Mouse (Mus musculus) CH12.LX (cell line): ENCODE measurements around the gene Olfr818. TPM values are rescaled to one million over a fixed set of nuclear protein-coding genes. Genes with fewer than 3 reads are reported as not detected.
"Not testable (repeated sequence)": the region's sequence is repeated elsewhere in the genome, so short reads cannot be mapped to it uniquely, and the experiment has no call there.

Source experiments
- DNase-seq: peaks from one replicate; pipeline ENCODE4 v3.0.0-alpha.2; 2013; ENCODE audit errors: extremely low read depth
- H3K27ac ChIP-seq: 2 replicates; pipeline ENCODE4 v1.5.1; 2012; ENCODE audit warnings: low read depth, mild to moderate bottlenecking, control low read depth, moderate library complexity; ENCODE audit not compliant: insufficient read depth
- H3K27me3 ChIP-seq: replicated peaks from 2 replicates; pipeline ENCODE3; 2012; ENCODE audit warnings: inconsistent platforms
- H3K36me3 ChIP-seq, 2 experiments: replicated peaks in 1 of 2; 2 replicates each; pipeline versions ENCODE3 to v1.6.1; 2012; ENCODE audit warnings: inconsistent platforms in 1 of 2, low read length in 1 of 2, mild to moderate bottlenecking in 1 of 2, mixed read lengths in 1 of 2, moderate library complexity in 1 of 2; ENCODE audit not compliant: control insufficient read depth in 1 of 2, insufficient read depth in 1 of 2
- H3K4me1 ChIP-seq, 2 experiments: 2 replicates each; pipeline ENCODE4 v1.6.1; 2012; ENCODE audit warnings: inconsistent platforms in 1 of 2, moderate library complexity in 1 of 2; ENCODE audit not compliant: insufficient read depth in 2 of 2, control insufficient read depth in 1 of 2
- H3K4me2 ChIP-seq: 2 replicates; pipeline ENCODE4 v1.6.1; 2012; ENCODE audit warnings: low read depth, mild to moderate bottlenecking, control low read depth; ENCODE audit not compliant: poor library complexity, insufficient read depth, severe bottlenecking
- H3K4me3 ChIP-seq, 3 experiments: fragments of 150-350 bp in 1 of 3; sonication (generic) in 1 of 3; replicated peaks in 1 of 3; 2 replicates each; pipeline versions ENCODE3 to v1.5.1; 2011 to 2012; ENCODE audit warnings: low read depth in 2 of 3, low read length in 2 of 3, mild to moderate bottlenecking in 2 of 3, moderate library complexity in 2 of 3, control low read depth in 1 of 3, improper control_type of control experiment in 1 of 3, inconsistent platforms in 1 of 3, mixed read lengths in 1 of 3; ENCODE audit not compliant: poor library complexity in 1 of 3
- H3K79me2 ChIP-seq: replicated peaks from 2 replicates; pipeline ENCODE4 v1.6.1; 2012; ENCODE audit warnings: mild to moderate bottlenecking, moderate library complexity; ENCODE audit not compliant: control insufficient read depth, poor library complexity, insufficient read depth, severe bottlenecking; ENCODE audit errors: extremely low read depth
- H3K9ac ChIP-seq: 2 replicates; pipeline ENCODE4 v1.6.1; 2012; ENCODE audit warnings: low read depth, mild to moderate bottlenecking, control low read depth, moderate library complexity; ENCODE audit not compliant: insufficient read depth
- H3K9me3 ChIP-seq: replicated peaks from 2 replicates; pipeline ENCODE3; 2012; ENCODE audit warnings: low read length, inconsistent platforms, mixed read lengths
- IRF4 ChIP-seq: IDR thresholded peaks from 2 replicates; pipeline ENCODE4 v1.6.1; 2014; ENCODE audit warnings: low read depth, mild to moderate bottlenecking, inconsistent platforms, low read length, improper control_type of control experiment
- MAFK ChIP-seq: IDR thresholded peaks from 2 replicates; pipeline ENCODE4 v1.6.1; 2011; ENCODE audit warnings: low read length, improper control_type of control experiment; ENCODE audit not compliant: insufficient replicate concordance
- MAX ChIP-seq: IDR thresholded peaks from 2 replicates; pipeline ENCODE4 v1.6.1; 2011; ENCODE audit warnings: low read length, improper control_type of control experiment
- SMC3 ChIP-seq: IDR thresholded peaks from 2 replicates; pipeline ENCODE4 v1.6.1; 2011; ENCODE audit warnings: low read depth, low read length, improper control_type of control experiment
- TCF12 ChIP-seq: IDR thresholded peaks from 2 replicates; pipeline ENCODE4 v1.6.1; 2014; ENCODE audit warnings: low read depth, mild to moderate bottlenecking, inconsistent platforms, low read length, improper control_type of control experiment
- USF2 ChIP-seq: conservative IDR thresholded peaks from 2 replicates; pipeline ENCODE4 v1.6.1; 2011; ENCODE audit warnings: low read depth, low read length, improper control_type of control experiment
- dilution Hi-C: fragments of 300-500 bp; cut with MboI; formaldehyde crosslinking; loops from 2 replicates; pipeline ENCODE4 v1.14.3; 2020; ENCODE audit warnings: low sequenced_read_pairs; ENCODE audit not compliant: extremely low pct_unique_long_range_greater_than_20kb, extremely low pct_ligation_motif_present
- in situ Hi-C: fragments of 300-500 bp; cut with MboI; formaldehyde crosslinking; loops from 3 replicates; pipeline ENCODE4 v1.14.3; 2019; ENCODE audit warnings: low sequenced_read_pairs, low pct_ligation_motif_present, low pct_unique_long_range_greater_than_20kb, mixed read lengths
- polyA plus RNA-seq: library from polyadenylated mRNA; unstranded; fragments of >175 nt; gene quantifications from 2 replicates; pipeline ENCODE4 v1.2.1, GENCODE M21; 2012; ENCODE audit warnings: low read depth; ENCODE audit not compliant: insufficient read length
- total RNA-seq, 2 experiments: library from RNA; depleted of rRNA; stranded (reverse); fragments of 300-350 nt in 1 of 2; fragments of >200 nt in 1 of 2; gene quantifications; 2 replicates each; pipeline ENCODE4 v1.2.3; 2012 to 2014

Olfr818 gene
- total RNA-seq (2012; rRNA removed), result not detected in 2 replicates
- total RNA-seq (2014; rRNA removed), result not detected in 2 replicates
- polyA plus RNA-seq, result not detected in 2 replicates

DNA sequence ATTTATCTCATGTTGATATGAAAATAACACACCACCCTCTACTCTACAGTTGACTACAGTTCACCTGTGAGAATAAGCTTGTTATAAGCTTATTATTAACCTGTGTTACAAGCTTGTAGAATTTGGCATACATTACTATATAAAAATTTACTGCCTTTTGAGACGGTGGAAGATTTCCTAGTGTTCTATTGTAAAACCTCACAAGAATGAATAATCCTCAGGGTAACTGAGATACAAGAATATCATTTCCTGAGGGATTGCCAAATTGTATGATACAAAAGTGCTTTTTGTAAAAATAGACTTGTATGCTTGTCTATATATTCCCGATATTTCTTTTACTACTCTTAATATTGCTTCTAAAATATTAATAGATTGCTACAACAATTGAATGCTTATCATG is at the start of gene Olfr818:
Olfr818 (minus strand) TSS at position 101 of the 400 bp plus-strand sequence.
- no peaks in the 10 kb centered on the region for H3K9me3 ChIP-seq
- no peak within 1 kb of the TSS for H3K4me2 ChIP-seq
- no peaks in the 10 kb centered on the region for H3K79me2 ChIP-seq
- dilution Hi-C loops (no loop called here), in situ Hi-C loops (no loop called here)
- no peak for TF ChIP-seq MAFK
- TF ChIP-seq SMC3, result no peak
- no peak for TF ChIP-seq USF2
- no peak for TF ChIP-seq IRF4
- no peak for TF ChIP-seq TCF12
- no peak for TF ChIP-seq MAX
- H3K4me1 ChIP-seq, result no peaks in the 10 kb centered on the region
- no peak within 1 kb of the TSS for H3K9ac ChIP-seq
- no peaks in the 10 kb centered on the region for H3K27me3 ChIP-seq
- DNase-seq, result no peak
- no peak within 1 kb of the TSS for H3K4me3 ChIP-seq
- no peak within 1 kb of the TSS for H3K27ac ChIP-seq
- no peaks in the 10 kb centered on the region for H3K36me3 ChIP-seq

- H3K36me3 ChIP-seq, H3K9me3 ChIP-seq, H3K4me1 ChIP-seq, H3K4me2 ChIP-seq, H3K27ac ChIP-seq, DNase-seq, H3K27me3 ChIP-seq, H3K79me2 ChIP-seq, H3K4me3 ChIP-seq, H3K9ac ChIP-seq, dilution Hi-C loops: not testable (repeated sequence)
- in situ Hi-C loops, result loop anchor here (25.0 kb wide), 1 partner anchor 102 kb away; no protein-coding TSS in a partner anchor
Measured at GRCm38 (mm10) chr10:129984962-129985361, 36.1 kb upstream of the Olfr818 start, which contains the start of gene Gm10310. Gene Gm10310 (minus strand): TSS chr10:129985062.

DNA sequence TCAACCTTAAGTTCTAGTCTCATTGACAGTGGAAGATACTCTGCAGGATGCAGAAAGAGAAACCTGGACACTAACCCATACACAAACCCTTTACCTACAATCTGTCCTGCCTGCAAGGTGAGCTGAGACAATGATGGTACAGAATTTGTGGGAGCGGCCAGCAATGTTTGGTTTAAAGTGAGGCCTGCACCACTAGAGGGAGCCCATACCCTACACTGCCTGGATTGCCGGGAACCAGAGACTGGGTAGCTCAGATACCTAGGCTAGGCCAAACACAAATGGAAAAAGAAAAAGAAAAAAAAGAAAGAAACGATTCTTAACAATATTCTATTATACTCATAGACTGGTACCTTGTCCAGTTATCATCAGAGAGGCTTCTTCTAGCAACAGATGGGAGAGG is 33.0 kb upstream of the Olfr818 start:
- H3K9ac ChIP-seq, H3K79me2 ChIP-seq, dilution Hi-C loops, H3K27me3 ChIP-seq, DNase-seq, H3K27ac ChIP-seq, H3K4me3 ChIP-seq, H3K4me2 ChIP-seq, H3K36me3 ChIP-seq, H3K4me1 ChIP-seq, H3K9me3 ChIP-seq: not testable (repeated sequence)
- in situ Hi-C loops, result loop anchor here (25.0 kb wide), 1 partner anchor 105 kb away; no protein-coding TSS in a partner anchor

GRCm38 (mm10) chr10:129976040-129976439 is 27.1 kb upstream of the Olfr818 start, which contains the start of gene Olfr247:
Gene Olfr247 (minus strand): TSS chr10:129976140.
- H3K36me3 ChIP-seq, dilution Hi-C loops: not testable (repeated sequence)

GRCm38 (mm10) chr10:129972994-129973393 is 24.1 kb upstream of the Olfr818 start:
- H3K9ac ChIP-seq, dilution Hi-C loops, H3K27ac ChIP-seq, H3K9me3 ChIP-seq, H3K4me3 ChIP-seq, H3K36me3 ChIP-seq, H3K4me1 ChIP-seq, DNase-seq, H3K4me2 ChIP-seq, in situ Hi-C loops, H3K79me2 ChIP-seq, H3K27me3 ChIP-seq: not testable (repeated sequence)

More at GRCm38 (mm10) chr10:129976040-129976439, 27.1 kb upstream of the Olfr818 start, which contains the start of gene Olfr247:
- not testable (repeated sequence) for H3K79me2 ChIP-seq, H3K27me3 ChIP-seq, H3K9ac ChIP-seq, H3K9me3 ChIP-seq, H3K4me1 ChIP-seq, DNase-seq, H3K4me2 ChIP-seq, H3K27ac ChIP-seq, H3K4me3 ChIP-seq
- in situ Hi-C loops, result loop anchor here (25.0 kb wide), 1 partner anchor 111 kb away; no protein-coding TSS in a partner anchor
